Mouse (Mus musculus) testis, adult 2 months (tissue): ENCODE results near the gene Aloxe3. TPM values are rescaled to one million over a fixed set of nuclear protein-coding genes. Genes with fewer than 3 reads are reported as not detected.
A peak's percentile ranks its signal among the peaks of the same experiment; 100 is the strongest.

Experiments used
- H3K27ac ChIP-seq: fragments of 200-500 bp; 2 replicates; pipeline ENCODE4 v1.5.1; 2012; ENCODE audit warnings: low read depth, low read length; ENCODE audit not compliant: control insufficient read depth, insufficient read depth
- H3K27me3 ChIP-seq: fragments of 200-500 bp; 2 replicates; pipeline ENCODE4 v1.6.1; 2012; ENCODE audit warnings: mild to moderate bottlenecking, low read length, moderate library complexity; ENCODE audit not compliant: control insufficient read depth, insufficient read depth
- H3K36me3 ChIP-seq: fragments of 200-500 bp; 2 replicates; pipeline ENCODE4 v1.6.1; 2012; ENCODE audit warnings: mild to moderate bottlenecking, low read length; ENCODE audit not compliant: control insufficient read depth, insufficient read depth
- H3K4me1 ChIP-seq: fragments of 200-500 bp; 2 replicates; pipeline ENCODE4 v1.6.1; 2012; ENCODE audit warnings: low read length; ENCODE audit not compliant: control insufficient read depth, insufficient read depth
- H3K4me3 ChIP-seq: fragments of 200-500 bp; 2 replicates; pipeline ENCODE4 v1.5.1; 2012; ENCODE audit warnings: low read depth, mild to moderate bottlenecking, low read length, moderate library complexity, mixed read lengths; ENCODE audit not compliant: control insufficient read depth
- CTCF ChIP-seq: fragments of 200-500 bp; IDR thresholded peaks from 2 replicates; pipeline ENCODE4 v1.5.1; 2012; ENCODE audit warnings: low read depth, mild to moderate bottlenecking, inconsistent platforms, low read length, moderate library complexity; ENCODE audit not compliant: control insufficient read depth, insufficient read depth, insufficient replicate concordance
- POLR2A ChIP-seq: fragments of 200-500 bp; IDR thresholded peaks from 2 replicates; pipeline ENCODE4 v1.6.1; 2012; ENCODE audit warnings: low read depth, mild to moderate bottlenecking, inconsistent platforms, low read length, moderate library complexity; ENCODE audit not compliant: control insufficient read depth
- polyA plus RNA-seq: library from polyadenylated mRNA; depleted of rRNA; stranded (reverse); fragments of >200 nt; gene quantifications from 2 replicates; pipeline ENCODE4 v1.2.3, GENCODE M21; 2012

Gene Aloxe3
- polyA plus RNA-seq, 1 experiment: 6.1 TPM

DNA sequence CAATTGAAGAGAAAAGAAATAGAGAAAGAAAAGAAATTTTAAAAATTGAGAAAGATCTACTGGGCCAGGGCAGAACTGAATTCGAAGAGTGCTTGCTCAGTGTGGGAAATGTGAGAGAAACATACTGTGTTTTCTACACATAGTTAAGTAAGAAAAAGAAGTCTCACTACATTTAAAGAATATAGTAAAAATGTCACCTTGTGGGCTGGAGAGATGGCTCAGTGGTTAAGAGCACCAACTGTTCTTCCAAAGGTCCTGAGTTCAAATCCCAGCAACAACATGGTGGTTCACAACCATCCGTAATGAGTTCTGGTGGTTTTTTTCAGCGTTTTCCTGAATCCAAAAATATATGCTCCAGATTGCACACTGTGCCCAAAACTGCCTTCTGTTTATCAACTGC is 52.8 kb downstream of the Aloxe3 start:
- Histone ChIP-seq H3K36me3 (no peaks in the 10 kb centered on the region), H3K4me1 (peaks cover 9% of the 10 kb centered on the region), H3K27me3 (no peaks in the 10 kb centered on the region), H3K27ac (no peak overlapping the region), H3K4me3 (no peak overlapping the region)
- TF ChIP-seq CTCF (no peak), POLR2A (no peak)

DNA sequence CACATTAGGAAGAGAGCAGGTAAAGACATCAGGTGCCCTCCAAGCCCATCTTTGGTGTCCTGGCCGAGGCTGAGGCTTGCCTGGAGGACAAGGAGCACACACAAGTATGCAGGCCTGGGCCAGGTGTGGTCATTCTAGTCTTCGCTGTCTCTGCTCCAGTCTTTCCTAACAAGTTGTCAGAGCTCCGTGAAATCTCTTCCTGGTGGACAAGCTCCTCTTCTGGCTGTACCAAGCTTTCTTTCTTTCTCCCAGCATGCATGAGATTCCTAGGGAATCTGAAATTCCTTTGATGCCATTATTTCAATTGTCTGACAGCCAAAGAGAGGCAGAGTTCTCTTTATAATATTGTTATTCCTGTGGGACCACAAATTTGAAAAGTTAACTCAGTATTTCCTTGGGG is 53.8 kb downstream of the Aloxe3 start:
- Histone ChIP-seq H3K4me3 (no peak overlapping the region), H3K36me3 (no peaks in the 10 kb centered on the region), H3K27me3 (no peaks in the 10 kb centered on the region), H3K4me1 (peaks cover 9% of the 10 kb centered on the region), H3K27ac (no peak overlapping the region)
- TF ChIP-seq CTCF (no peak), POLR2A (no peak)

DNA sequence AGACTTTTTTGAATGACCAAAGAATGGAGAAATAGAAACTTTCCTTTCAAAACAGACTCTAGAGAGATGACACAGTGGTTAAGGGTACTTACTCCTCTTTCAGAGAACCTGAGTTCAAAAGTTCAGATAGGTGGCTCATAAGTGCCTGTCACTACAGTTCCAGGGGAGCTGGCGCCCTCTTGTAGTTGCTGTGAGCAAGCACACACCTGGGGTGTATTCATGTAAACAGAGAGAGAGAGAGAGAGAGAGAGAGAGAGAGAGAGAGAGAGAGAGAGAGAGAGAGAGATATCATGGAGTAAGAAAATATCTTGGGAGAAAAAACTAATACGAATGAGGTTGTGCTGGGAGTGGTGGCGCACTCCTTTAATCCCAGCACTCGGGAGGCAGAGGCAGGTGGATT is 54.4 kb downstream of the Aloxe3 start:
- H3K4me3 ChIP-seq: no peak overlapping the region
- no peak for TF ChIP-seq CTCF
- no peak for TF ChIP-seq POLR2A
- no peaks in the 10 kb centered on the region for H3K36me3 ChIP-seq
- H3K27me3 ChIP-seq: no peaks in the 10 kb centered on the region
- peaks cover 9% of the 10 kb centered on the region for H3K4me1 ChIP-seq
- no peak overlapping the region for H3K27ac ChIP-seq

DNA sequence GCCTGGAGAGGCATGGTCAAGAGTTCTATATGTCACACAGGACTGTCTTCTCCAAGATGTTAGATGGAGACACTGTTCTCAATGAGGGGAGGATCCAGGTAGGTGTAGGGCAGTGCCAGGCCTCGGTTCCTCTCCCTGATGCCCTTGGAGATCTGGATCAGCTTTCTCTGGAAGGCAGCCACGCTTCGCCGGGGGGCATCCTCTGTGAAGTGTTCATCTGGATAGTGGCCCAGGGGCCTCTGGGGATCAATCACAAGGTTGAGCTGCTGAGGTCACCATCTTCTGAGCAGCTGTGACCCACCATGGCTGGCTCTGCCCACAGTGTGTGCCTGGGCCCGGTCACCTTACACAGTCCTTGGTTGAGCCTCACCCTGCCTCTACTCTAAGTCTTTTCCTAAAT is 59.3 kb downstream of the Aloxe3 start:
- Histone ChIP-seq H3K4me1 (peaks cover 9% of the 10 kb centered on the region), H3K27me3 (no peaks in the 10 kb centered on the region), H3K4me3 (no peak overlapping the region), H3K36me3 (no peaks in the 10 kb centered on the region), H3K27ac (no peak overlapping the region)
- TF ChIP-seq CTCF (no peak), POLR2A (no peak)

DNA sequence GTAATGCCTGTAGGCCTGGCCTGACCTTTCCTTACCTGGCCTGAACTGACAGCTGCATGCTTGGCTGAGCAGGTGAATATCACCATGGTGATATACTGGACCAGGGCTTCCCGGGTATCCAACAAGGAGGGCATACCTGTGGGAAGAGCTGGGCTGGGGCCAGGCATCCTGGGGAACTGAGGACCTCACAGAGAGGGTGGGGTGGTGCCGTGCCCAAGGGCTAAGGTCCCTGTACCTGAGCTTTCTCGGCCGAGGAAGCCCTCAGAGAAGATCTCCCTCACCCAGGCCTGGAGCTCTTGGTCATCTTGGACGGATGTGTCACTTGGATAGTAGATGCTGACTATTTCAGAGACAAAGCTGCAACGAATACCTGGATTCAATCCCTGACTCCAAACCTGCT is 60.2 kb downstream of the Aloxe3 start:
- Histone ChIP-seq H3K27me3 (no peaks in the 10 kb centered on the region), H3K36me3 (no peaks in the 10 kb centered on the region), H3K27ac (no peak overlapping the region), H3K4me3 (no peak overlapping the region), H3K4me1 (peaks cover 9% of the 10 kb centered on the region)
- TF ChIP-seq CTCF (no peak), POLR2A (no peak)

DNA sequence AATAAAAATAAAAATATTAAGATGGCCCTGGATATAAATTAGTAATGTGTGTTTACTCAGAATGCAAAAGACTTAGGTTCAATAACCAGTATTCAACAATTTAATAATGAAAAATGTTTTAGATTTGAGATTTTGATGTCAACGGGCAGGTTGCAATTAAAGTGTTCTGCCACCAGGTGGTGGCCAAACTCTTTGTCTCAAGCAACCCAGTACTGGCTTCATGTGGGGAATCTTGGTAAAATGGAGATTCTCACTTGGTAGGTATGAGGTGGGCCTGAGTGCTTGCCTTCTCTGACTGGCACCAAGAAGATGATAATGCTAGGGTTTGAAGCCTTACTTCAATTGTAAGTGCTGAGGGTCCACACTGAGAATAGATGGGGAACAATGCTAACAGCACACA is 67.1 kb downstream of the Aloxe3 start:
- H3K27me3 ChIP-seq: no peaks in the 10 kb centered on the region
- H3K36me3 ChIP-seq: no peaks in the 10 kb centered on the region
- H3K27ac ChIP-seq: no peak overlapping the region
- H3K4me1 ChIP-seq: peaks cover 5% of the 10 kb centered on the region
- peak; percentile 7; the same call in 1 of the 2 replicates for TF ChIP-seq CTCF
- TF ChIP-seq POLR2A: no peak
- H3K4me3 ChIP-seq: no peak overlapping the region

DNA sequence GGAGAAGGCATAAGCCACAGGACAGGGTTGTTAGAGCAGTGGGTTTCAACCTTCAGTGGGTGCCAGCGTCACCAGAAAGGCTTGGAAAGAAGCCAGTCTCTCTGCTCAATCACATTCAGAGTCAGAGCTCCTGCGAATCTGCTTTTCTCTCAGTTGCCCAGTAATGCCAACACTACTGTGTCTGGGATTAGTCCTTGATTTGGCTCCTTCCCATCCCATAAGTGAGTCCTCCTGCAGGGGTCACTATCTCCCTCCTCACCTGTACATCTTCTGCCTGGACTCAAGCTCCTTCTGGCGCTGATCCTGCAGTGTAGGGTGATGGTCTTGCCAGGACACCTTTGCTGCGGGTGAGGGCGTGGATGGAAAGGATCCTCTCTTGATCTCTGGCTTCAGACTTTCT is 71.1 kb downstream of the Aloxe3 start:
- Histone ChIP-seq H3K4me1 (peaks cover 5% of the 10 kb centered on the region), H3K27ac (no peak overlapping the region), H3K4me3 (no peak overlapping the region), H3K27me3 (no peaks in the 10 kb centered on the region), H3K36me3 (no peaks in the 10 kb centered on the region)
- TF ChIP-seq POLR2A (no peak), CTCF (no peak)

DNA sequence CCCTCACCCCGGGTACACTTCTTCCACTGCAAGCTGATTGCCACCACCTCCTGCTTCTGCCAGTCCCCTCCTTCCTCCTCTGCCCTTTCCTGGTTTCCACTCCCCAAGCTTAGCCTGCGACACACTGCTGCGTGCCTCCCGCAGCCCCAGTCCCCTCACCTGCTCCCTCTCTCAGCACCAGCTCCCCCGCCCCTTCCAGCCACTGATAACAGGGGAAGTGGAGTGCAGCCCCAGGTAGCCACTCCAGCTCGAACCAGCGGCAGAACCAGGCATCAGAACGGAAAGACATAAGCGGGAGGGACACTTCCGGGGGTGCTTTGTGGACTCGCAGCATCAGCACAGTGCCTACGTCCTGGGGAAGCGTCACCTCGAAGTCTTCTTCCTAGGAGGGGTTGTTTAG is 71.5 kb downstream of the Aloxe3 start:
- Histone ChIP-seq H3K27me3 (no peaks in the 10 kb centered on the region), H3K4me1 (peaks cover 5% of the 10 kb centered on the region), H3K4me3 (peak overlapping the region; percentile 37), H3K36me3 (no peaks in the 10 kb centered on the region), H3K27ac (no peak overlapping the region)
- TF ChIP-seq POLR2A (no peak), CTCF (no peak)
